Mouse (Mus musculus): ENCODE data around the gene Btbd2.

DNA sequence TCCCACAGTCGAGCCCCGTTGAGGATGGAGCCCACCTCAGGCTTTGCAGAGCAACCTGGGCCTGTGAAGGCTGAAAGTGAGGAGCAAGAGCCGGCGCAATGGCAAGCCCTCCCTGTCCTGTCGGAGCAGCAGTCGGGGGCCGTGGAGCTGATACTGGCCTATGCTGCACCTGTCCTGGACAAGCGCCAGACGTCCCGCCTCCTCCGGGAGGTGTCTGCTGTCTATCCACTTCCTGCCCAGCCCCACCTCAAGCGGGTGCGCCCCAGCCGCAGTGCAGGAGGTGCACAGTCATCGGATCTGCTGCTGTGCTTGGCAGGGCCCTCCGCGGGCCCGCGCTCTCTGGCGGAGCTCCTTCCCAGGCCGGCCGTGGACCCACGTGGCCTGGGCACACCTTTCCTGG, 50.6 kb downstream of the Btbd2 start:
- TF ChIP-seq CTCF (IDR thresholded peaks at IDR 0.05; ENCODE audit: low read depth) (no peak), EP300 (IDR thresholded peaks at IDR 0.05; ENCODE audit: low read depth) (no peak)

All from liver, embryonic 14.5 days (tissue).